Mouse (Mus musculus) NIH3T3 (cell line): ENCODE data around the gene Cenpn.

Source experiments
- DNase-seq: peaks from one replicate; pipeline ENCODE4 v3.0.0-alpha.2; 2012; ENCODE audit warnings: low read depth

The Cenpn gene

DNA sequence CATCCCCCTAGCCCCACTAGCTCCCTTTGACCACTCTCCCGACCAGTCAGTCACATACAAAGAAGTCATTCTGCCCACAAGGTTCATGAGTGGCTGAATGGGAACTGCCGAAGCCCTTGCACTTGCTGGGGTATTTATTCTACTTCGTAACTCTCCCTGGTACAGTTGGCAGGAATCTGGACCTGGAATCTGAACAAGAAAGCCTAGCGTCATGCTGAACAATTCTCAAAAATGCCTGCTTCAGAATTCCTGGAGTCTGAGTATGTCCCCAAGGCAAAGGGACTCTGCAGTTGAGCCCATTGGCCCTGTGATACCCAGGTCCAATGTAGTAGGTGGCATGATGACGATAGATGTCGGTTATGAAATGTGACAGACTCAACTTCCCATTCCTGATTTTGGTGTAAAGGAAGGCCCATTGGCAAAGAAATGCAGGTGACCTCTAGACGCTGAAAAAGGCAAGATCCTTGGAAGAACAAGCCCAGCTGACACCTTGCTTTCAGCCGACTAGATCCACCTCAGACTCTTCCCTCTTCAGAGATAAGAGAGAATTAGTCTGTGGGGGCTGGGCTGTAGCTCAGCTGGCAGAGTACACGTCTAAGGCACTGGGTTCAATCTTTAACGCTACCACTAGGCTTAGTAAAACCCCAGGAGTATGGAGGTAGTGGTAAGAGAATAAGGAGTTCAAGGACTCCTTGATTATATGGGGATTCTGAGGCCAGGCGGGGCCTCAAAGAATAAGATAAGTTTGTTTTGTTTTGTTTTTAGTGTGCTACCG lies 20.9 kb downstream of the Cenpn start:
- DNase-seq, result no peak

DNA sequence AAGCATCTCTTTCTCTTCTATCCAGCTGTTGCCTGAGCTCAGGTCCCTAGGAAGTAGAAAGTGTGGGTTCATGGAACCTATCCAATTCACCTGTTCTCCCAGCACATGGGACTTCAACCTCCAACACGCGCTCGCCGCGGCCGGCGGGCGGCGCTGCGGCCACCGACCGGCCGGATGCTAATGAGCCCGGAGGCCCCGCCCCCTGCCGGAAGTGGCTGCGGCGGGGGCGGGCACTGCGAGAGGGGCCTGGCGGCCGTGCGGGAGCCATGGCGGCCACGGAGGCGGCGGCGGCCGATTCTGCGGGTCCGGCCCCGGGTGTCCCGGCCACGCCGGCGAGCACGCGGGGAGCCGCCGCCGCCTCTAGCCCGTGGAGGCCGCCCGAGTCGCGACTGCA lies 21.6 kb downstream of the Cenpn start, which contains the start of gene Atmin:
Gene Atmin, plus strand, starts transcription at position 233 of the 394 bp plus-strand sequence.
- DNase-seq, result peak; percentile 95

DNA sequence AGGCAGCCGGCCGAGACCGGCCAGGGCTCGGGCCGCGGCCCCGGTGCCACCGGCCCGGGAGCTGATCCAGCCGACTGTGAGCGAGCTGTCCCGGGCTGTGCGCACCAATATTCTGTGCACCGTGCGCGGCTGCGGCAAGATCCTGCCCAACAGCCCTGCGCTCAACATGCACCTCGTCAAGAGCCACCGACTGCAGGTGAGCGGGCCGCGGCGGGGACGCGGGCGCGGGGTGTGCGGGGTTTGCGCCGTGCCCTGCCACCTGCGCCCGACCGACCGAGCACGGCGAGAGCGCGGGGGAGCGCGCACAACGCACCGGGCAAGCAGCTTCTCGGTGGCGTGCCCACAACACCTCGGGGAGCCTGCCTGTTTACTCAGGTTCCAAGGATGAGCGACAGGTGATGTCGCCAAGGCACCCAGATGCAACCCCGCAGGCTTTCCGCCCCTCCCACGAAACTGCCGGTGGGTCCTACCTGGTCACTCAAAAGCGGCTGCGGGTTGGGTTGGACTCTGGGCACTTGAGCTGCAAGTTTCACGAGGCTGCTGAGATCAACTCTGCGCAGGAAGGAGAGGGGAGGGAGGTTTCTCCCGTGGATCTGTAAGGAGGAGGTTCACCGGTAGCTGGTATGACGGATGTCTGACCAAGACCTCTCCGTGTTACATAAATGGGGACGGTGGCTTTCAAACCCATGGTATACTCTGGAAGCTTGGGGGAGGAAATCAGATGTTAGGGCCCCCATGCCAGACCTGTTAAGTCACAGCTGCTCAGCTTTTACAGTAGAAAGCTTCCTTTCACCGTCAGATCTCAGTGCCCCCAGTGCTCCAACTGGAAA lies 22.2 kb downstream of the Cenpn start:
- DNase-seq, result peak; percentile 55

DNA sequence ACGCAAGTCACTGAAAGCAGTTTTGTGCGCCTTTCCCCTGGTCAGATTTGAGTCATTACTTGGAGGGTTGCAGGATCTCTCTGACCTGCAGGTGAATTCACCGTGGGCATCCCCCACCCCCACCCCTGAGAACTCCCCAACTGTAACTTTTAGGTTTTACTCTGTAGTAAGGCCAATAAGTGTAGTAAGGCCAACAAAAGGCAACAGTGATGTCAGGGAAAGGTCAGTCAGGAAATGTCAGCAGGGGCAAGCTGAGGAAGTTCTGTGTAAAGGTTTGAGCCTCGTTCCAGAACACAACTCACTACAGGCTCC lies 22.8 kb downstream of the Cenpn start:
- no peak for DNase-seq

DNA sequence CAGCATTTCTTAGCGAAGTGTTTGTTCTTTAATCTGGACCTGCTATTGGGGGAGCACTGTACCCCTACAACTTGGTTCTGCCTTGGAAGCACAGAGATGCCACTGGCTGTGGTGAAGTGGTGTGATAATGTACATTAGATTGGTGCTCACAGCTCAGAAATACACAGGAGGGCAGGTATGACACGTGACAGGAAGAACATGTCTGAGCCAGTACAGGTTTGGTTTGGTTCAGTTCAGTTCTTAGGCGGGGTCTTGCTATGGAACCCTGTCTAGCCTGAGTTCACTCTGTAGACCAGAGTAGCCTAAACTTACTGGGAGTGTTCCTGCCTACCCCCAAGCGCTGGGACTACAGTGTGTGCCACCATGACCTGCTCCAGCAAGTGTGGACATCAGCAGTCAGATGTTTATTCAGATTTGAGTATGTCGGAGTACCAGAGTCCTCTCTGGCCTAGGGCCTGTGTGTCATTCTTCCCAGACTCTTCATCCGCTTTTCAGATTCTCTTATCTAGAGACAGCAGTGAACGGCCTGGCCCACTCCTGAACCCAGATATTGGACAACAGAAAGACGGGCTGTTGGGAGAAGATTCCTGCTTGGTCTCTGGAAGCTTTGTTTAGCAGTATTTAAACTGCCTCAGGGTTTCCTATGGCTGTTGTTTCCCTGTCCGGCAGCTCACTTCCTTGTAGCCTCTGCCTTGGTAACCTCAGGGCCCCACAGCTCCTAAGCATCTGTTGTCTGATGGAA lies 23.8 kb downstream of the Cenpn start:
- no peak for DNase-seq

DNA sequence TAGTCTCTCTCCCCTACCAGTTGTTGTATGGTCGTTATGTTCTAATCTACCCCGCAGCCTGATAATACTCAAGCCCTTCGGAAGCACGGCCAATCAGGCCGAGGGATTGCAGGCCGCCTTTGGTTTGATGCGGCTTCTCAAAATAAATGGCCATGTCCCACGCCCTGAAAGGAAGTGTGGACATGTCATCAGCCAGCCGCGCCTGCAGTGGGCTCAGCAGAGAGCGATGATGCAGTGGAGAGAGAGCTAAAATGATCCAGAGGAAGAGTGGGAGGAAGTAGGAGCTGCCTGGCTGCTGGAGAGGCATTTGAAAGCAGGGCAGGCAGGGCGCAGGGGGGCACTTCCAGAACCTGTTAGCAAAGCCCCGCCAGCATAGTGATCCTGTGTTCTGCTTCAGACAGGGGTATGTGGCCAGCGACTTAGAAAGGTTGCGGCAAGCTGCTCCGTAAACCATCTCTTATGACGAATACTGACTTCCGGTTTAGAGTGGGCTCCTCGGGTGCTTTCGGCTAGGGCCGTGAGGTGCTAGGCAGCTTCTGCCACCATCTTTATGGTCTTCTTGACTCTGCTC lies 24.8 kb downstream of the Cenpn start:
- DNase-seq, result no peak

DNA sequence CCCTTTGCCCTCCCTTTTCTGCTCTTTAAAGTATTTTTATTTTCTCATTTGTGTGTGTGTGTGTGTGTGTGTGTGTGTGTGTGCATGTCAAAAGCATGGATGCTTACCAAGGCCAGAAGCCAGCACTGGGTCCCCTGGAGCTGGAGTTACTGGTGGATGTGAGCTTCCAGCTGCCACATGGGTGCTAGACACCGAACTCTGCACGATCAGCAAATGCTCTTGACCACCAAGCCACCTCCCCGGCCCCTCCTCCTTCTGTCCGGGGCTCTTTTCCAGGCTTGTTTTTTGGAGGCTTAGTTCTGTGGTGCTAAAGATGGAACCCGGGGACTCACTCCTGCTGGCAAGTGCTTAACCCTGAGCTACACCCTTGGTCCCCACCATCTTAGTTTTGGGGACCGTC lies 25.3 kb downstream of the Cenpn start:
- DNase-seq, result no peak

DNA sequence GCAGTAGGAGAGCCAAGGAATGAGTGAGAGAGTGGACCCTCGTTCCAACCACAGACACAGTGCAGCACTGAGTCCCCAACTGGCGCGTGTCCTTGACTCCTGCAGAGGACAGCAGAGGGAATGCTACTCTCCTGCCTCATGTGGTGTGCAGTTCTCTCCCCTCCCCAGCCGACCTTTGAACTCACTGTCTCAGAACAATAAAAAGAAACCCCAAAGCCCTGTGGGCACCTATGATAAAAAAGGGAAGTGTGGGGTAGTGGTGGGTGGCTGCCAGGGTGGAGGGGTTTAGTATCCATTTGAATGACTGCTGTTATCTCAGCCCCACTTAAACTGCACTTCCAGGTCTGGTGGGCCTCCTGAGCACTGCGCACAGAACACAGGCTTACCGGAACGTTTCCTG lies 26.1 kb downstream of the Cenpn start:
- DNase-seq, result no peak

DNA sequence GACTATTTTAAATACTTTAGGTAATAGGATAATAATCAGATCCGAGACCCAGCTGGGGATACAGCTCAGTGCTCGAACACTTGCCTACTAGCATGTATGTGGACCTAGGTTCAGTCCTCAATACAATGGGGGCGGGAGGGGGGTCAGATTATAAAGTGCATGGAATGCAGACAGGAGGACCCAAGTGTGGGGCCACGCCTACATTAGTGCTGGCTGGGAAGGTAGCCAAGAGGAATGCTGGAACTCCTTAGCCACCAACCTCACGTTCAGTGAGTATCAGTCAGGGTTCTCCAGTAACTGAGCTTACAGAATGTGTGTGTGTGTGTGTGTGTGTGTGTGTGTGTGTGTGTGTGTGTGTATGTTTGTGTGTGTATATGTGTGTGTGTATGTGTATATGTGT lies 29.8 kb downstream of the Cenpn start:
- DNase-seq, result peak; percentile 71

DNA sequence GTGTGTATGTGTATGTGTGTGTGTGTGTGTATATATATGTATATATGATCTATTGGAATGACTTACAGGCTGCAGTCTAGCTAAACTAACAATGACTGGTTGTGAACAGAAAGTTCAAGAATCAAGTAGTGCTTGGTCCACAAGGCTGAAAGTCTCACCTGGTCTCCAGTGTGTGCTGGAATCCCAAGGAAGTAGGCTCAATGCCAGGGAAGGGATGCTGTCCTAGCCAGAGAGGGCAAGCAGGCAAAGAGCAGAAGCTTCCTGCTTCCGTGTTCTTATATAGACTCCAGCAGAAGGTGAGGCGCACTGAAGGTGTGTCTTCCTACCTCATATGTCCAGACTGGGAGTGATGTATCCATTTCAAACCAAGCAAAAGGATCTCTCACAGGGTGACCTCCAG lies 30.2 kb downstream of the Cenpn start:
- no peak for DNase-seq

DNA sequence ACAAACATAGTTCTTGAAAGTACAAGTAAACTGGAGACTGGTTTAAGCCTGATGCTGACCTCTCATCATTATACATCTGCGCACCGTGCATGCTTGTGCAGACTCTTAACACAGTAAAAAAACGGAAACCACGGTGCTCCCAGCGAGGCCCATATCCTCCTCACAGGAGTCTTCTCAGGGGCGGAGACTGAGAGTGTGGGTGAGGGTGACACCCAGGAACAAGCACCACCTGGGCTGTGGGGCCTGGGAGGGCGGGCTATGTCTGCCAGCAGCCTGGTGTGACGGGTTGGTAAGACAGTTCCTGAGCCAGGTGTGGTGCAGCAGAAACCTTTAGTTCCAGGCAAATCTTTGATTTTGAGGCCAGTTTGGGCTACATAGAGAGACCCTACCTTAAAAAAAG lies 30.9 kb downstream of the Cenpn start:
- no peak for DNase-seq

DNA sequence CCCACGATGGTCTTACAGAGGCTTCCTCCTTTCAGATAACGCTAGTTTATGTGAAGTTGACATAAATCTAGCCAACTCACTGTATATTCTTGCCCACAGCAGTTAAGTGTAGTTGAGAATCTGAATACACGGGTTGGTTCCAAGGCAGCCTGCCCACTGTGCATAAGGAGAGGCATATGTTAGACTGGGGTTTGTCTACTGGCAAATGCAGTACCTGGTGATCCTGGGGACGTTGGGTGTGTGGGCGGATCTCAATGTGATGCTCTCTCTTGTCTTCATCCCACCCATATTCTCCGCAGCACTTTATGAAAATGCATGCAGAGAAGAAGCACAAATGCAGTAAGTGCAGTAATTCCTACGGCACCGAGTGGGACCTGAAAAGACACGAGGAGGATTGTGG lies 32.9 kb downstream of the Cenpn start:
- DNase-seq, result no peak

DNA sequence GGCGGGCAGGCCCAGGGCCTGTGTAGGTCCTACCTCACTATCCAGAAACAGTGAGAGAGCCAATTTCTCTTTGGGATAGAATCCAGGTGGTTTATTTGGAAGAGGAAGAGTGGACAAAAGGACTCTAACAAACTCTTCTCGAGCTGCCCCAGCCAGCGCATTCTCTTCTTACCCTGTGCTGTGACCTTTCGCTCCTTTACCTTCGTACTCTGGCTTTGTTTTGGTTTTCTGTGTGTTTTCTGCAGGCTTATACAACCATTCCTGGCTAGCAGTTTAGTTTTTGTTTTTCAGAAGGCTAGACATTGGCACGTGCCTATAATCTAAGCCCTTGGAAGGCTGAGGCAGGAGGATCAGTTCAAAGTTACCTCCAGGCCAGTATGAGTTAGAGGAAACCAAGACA lies 48.0 kb downstream of the Cenpn start:
- DNase-seq, result no peak

DNA sequence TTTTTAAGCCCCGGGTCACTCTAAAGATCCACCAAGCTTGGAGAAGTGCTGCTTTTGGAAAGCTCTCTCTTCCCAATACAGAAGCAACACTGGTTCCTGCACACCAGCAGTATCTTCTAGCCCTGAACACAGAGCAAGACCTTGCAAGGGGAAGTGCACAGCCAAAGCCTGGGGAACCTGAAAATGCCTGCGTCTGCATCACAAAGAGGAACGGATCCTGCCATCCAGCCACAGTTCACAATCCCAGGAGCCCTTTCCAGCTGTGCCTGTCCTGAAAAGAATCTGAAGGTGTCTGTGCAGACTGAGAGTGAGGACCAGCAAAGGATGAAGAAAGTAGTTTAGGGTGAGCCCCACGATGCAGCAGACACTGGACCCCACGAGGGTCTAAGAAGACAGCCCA lies 53.5 kb downstream of the Cenpn start:
- no peak for DNase-seq

DNA sequence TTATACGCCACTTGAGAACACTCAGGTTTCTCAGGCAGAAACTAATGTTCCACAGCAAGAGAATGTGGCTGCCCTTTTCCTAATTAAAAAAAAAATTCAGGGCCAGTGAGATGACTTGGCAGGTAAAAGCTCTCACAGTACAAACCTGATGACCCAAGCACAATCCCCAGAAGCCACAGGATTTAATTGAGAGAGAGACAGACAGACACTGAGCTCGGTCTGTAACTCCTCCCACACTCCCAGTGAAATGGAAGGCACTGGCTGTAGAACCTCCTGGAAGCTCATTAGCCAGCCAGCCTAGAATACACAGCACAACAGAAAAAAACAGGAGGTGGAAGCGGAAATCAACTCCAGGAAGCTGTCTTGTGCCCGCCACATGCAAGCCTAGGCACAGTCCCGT lies 54.1 kb downstream of the Cenpn start:
- DNase-seq, result no peak

DNA sequence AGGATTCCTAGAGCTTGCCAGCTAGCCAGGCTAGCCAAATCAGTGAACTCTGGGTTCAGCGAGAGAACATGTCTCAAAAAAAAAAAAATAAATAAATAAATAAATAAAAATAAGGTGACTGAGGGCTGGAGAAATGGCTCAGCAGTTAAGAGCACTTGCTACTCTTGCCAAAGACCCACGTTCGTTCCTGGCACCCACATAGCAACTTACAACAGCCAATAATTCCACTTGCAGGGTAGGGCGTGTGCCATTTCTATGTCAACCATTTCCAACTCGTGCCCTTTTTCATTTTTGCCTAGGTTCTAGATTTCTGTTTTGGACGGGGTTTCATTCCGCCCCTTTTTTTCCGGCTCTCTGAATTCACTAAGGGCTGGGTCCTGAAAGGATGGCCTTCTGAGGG lies 56.5 kb downstream of the Cenpn start:
- DNase-seq, result peak; percentile 6

DNA sequence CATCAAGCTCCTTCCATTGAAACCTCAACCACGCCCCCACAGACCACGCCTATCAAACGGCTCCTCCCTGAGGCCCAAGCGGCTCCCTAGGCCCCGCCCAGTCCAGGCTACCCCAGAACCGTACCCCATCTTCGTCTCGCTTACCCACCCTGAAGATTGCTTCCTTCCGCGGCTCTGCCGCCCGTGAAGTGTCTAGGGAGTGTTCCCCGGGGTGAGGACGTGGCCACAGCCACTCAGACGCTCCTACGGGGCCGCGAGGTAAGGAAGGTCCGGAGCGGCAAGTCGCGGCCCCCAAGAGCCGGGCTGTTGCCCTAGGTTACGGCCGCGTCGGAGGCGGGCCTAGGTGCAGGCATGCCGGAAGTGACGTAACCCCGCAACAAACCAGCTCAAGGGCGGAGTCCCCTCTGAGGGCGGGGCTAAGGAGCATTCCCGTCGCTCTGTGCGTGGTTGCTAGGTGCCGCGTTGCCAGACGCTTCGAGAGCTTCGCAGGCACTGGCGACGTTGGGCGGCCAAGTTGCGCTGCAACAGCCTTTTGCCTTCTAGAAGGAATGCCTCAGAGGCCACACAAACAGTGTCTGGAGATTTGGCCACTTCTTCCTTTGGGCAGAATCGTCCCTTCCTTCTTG lies 57.2 kb downstream of the Cenpn start, which contains the start of gene 1700030J22Rik:
Gene 1700030J22Rik, minus strand, starts transcription at position 329 of the 626 bp plus-strand sequence.
- peak; percentile 99 for DNase-seq

DNA sequence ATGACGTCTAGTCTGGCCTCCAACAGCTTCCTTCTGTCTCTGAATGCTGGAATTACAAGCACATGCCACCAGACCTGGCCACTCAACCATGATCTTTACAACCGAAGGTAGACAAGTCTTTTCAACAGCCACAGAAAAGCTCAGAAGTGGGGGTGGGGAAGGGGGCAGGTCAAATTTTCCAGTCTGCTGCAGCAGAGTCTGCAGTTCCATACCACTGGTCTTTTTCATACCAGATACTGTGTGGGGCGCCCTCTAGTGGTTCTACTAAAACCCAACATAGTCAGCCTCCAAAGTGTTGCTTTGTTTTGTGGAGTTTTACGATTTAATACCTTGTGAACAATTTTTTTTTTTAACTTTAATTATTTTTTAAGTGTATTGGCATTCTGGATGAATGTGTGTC lies 58.6 kb downstream of the Cenpn start:
- DNase-seq, result peak; percentile 87

DNA sequence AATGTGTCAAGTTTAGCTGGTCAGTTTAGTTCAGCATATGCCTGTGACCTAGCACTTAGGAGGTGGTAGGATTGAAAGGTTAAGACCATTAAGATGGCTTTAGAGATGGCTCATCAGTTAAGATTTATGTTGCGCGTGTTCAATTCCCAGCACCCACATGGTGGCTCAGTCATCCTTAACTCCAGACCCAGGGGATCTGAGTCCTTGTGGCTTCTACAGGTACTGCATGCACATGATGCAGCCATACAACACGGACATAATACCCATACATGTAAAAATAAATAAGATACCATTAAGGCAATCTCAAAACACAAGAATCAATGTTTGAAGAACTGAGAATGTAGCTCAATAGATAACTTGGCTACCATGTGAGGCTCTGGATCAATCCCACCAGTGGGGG lies 68.3 kb downstream of the Cenpn start:
- peak; percentile 11 for DNase-seq
